ENCODE assay signal across 9 mouse cellular contexts in the genomic region with DNA sequence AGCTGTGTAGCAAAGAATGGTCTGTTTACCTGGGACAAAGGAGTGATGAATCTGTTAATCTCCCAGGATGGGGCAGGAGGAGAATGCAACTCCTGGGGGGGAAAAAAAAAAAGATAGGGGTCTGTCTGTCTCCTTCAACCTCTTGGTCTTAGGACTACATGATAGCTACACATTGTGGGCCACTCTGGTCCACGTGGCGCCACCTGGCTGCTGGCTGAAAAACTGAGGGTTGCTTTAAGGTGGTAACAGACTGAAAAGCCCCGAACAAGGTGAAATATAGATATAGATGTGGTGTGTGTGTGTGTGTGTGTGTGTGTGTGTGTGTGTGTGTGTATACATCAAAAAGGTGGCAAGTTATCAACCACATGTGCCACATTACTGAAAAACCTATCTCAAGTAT.
DNase-seq lines count a peak whose midpoint lies in the region; ATAC-seq lines count a peak whose summit lies in the region.
"Had no signal": no experiment of that assay in that cellular context is flagged by ENCODE, and none has a peak within 500 bp of the region (broad histone marks: within the 10 kb centered on the region; RNA-seq: fewer than 3 reads in every experiment).

No protein-coding gene starts in this region.

- no peak overlapping the region for H3K4me3 ChIP-seq in forebrain, embryonic 11.5 days (ENCODE audit: low read depth, low read length)
- no peak overlapping the region for H3K4me3 ChIP-seq in forebrain, embryonic 15.5 days
- no peak overlapping the region for H3K4me3 ChIP-seq in liver, embryonic 12.5 days
- H3K4me3 ChIP-seq: liver, embryonic 15.5 days had no signal

- no peak for ATAC-seq in forebrain, embryonic 11.5 days (replicated peaks; ENCODE audit: low FRiP score)
- no peak for ATAC-seq in forebrain, embryonic 15.5 days (replicated peaks)
- ATAC-seq in liver, embryonic 12.5 days: no peak

- no peaks in the 10 kb centered on the region; the same call in 1 of the 2 replicates for H3K4me1 ChIP-seq in forebrain, embryonic 11.5 days (replicated peaks; ENCODE audit: control insufficient read depth, insufficient read depth, low read length)
- peaks cover 9% of the 10 kb centered on the region for H3K4me1 ChIP-seq in forebrain, embryonic 15.5 days
- no peaks in the 10 kb centered on the region for H3K4me1 ChIP-seq in liver, embryonic 12.5 days
- H3K4me1 ChIP-seq: liver, embryonic 15.5 days had no signal

- DNase-seq in forebrain, embryonic 11.5 days (ENCODE audit: low spot score): peak; percentile 62
- DNase-seq in liver (peak; percentile 18), MN1 (ENCODE audit: low spot score) (no peak)
- peak; percentile 0 for DNase-seq in Muller cell, postnatal 12 days (ENCODE audit: inconsistent ontology term)
- DNase-seq in kidney, postnatal 36 days: peak; percentile 12 to 67
- no peak for DNase-seq in layer of hippocampus, adult 9-11 months

- H3K9me3 ChIP-seq in forebrain, embryonic 11.5 days (ENCODE audit: control insufficient read depth, low read length): no peaks in the 10 kb centered on the region
- H3K9me3 ChIP-seq in forebrain, embryonic 15.5 days: no peaks in the 10 kb centered on the region
- H3K9me3 ChIP-seq in liver, embryonic 12.5 days (replicated peaks): no peaks in the 10 kb centered on the region
- H3K9me3 ChIP-seq: liver, embryonic 15.5 days had no signal

- no peaks in the 10 kb centered on the region for H3K36me3 ChIP-seq in forebrain, embryonic 11.5 days (ENCODE audit: control insufficient read depth, insufficient read depth, low read length)
- H3K36me3 ChIP-seq in forebrain, embryonic 15.5 days: no peaks in the 10 kb centered on the region
- H3K36me3 ChIP-seq in liver, embryonic 12.5 days: no peaks in the 10 kb centered on the region
- H3K36me3 ChIP-seq: liver, embryonic 15.5 days had no signal

- 26% methylated on average over 3 of the region's 3 CpGs for WGBS in forebrain, embryonic 11.5 days
- WGBS in forebrain, embryonic 15.5 days: 36% methylated on average over 3 of the region's 3 CpGs
- WGBS in liver, embryonic 12.5 days (ENCODE audit: insufficient replicate concordance): 23% methylated on average over 3 of the region's 3 CpGs

- no peak overlapping the region for H3K9ac ChIP-seq in forebrain, embryonic 11.5 days (ENCODE audit: low read length)
- no peak overlapping the region for H3K9ac ChIP-seq in forebrain, embryonic 15.5 days (replicated peaks)
- H3K9ac ChIP-seq in liver, embryonic 12.5 days: no peak overlapping the region
- H3K9ac ChIP-seq: liver, embryonic 15.5 days had no signal

- H3K4me2 ChIP-seq in forebrain, embryonic 11.5 days (ENCODE audit: low read depth, low read length, severe bottlenecking): no peak overlapping the region
- H3K4me2 ChIP-seq in forebrain, embryonic 15.5 days (replicated peaks): no peak overlapping the region
- no peak overlapping the region for H3K4me2 ChIP-seq in liver, embryonic 12.5 days
- H3K4me2 ChIP-seq: liver, embryonic 15.5 days had no signal

- no peaks in the 10 kb centered on the region for H3K27me3 ChIP-seq in forebrain, embryonic 11.5 days (ENCODE audit: control insufficient read depth, insufficient read depth, low read length)
- H3K27me3 ChIP-seq in forebrain, embryonic 15.5 days: no peaks in the 10 kb centered on the region
- H3K27me3 ChIP-seq in liver, embryonic 12.5 days (replicated peaks): no peaks in the 10 kb centered on the region
- H3K27me3 ChIP-seq: liver, embryonic 15.5 days had no signal

- no peak overlapping the region for H3K27ac ChIP-seq in forebrain, embryonic 11.5 days (ENCODE audit: low read depth, low read length)
- H3K27ac ChIP-seq in forebrain, embryonic 15.5 days (replicated peaks): no peak overlapping the region
- no peak overlapping the region for H3K27ac ChIP-seq in liver, embryonic 12.5 days
- H3K27ac ChIP-seq: liver, embryonic 15.5 days had no signal

Comparison
In these comparisons a context has a peak if more than half of its experiments do, and no peak if none do; other contexts are left out.
1. DNase-seq: peak in forebrain, embryonic 11.5 days (single experiment), liver (single experiment), Muller cell, postnatal 12 days (single experiment) and kidney, postnatal 36 days (2 of 2); none in MN1 (single experiment) and layer of hippocampus, adult 9-11 months (single experiment).